Mouse (Mus musculus) spleen, postnatal 4 days (tissue): Measurements from ENCODE around the gene Ece1.

Source experiments
- DNase-seq, 2 experiments: peaks; one replicate each; pipeline ENCODE4 v3.0.0; 2022; ENCODE audit warnings: low spot score in 2 of 2

Ece1 gene

DNA sequence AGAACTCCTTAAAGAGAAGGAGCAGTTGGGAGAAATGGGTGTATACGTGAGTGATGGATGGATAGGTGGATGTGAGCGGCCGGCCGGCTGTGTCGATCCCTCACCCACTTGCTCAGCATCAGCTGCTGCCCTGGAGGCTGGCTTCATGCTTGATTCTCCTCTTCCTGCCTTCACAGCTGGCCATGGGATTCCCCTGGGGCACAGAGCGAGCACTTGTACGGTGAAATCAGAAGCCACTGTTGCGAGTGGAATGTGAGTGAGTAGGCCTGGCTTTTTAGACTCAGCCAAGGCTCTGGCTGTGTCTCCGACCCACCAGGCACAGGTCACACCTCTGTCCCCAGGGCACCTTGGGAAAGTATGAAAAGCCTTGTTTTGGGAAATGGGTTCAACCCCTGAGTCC, 20.6 kb downstream of the Ece1 start:
- DNase-seq = no peak

DNA sequence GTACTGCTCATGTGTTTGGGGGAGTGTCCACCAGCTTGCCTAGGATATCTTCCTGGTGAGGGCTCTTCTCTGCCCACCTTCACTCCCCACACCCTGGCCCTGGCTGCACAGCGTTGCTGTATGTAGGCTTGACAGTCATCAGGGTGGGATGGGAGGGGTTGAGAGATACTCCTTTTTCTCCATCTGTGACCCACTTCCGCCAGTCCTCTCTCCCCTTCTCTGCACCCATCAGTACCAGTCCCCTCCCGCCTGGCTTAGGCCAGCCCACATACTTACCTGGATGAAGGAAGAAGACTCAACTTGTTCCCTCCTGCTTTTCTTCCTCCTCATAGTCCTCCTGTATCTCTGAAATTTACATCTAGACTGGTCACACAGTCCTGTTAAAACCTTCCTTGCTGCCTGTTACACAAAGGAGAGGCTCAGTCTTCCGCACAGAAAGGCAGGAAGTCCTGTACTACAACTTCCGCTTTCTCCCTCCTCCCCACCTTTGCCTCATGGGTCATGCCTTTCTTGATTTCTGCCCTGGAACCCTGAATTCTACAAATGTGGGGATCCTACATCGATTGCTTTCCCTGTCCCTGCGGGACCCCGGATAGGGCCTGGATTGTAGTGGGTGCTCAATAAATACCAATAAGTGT, 21.6 kb downstream of the Ece1 start:
- DNase-seq = no peak

DNA sequence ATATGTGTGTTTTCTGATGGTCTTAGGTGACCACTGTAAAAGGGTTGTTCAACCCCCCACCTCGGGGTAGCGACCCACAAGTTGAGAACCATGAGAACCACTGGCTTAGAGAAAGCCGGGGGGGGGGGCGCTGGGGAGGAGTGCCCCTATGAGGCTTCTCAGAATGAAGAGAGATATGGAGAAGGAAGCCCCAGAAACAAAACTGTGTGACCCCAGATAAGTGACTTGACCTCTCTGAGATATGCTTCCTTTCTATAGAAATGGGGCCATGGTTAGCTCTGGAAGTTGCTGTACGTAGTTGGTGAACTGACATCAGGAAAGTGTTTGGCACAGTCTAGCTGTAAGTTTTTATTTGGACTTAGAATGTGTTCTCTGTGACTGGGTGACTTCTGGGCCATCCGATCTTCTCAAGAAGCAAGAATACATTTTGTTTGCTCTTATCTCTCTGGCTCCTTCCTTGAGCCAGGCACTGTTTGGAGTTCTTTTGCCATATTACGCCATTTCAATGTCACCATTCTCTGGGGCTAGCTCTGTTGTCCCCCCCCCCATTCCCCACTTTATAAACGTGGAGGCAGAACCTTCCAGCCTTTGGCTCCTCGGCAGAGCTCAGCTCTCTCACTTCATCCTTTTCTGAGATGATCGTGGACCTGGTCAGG, 25.4 kb downstream of the Ece1 start:
- no peak for DNase-seq

DNA sequence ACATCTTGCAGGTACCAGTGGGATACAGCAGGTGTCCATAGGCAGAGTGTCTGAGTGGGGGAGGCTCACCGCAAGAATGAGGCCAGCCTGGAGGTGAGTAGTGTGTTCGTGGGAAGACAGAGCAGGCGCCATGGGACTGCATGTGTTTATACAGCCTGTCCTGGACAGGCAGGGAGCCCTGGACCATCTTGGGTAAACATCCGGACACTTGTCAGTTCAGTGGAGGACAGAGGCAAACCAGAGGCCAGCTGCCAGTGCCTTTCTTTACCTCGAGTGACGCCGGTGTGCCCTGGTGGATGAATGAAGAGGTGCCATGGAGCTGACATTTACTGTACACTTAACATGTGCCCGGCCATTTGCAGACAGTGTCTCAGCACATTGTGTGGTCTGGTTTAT, 26.0 kb downstream of the Ece1 start:
- DNase-seq = no peak

DNA sequence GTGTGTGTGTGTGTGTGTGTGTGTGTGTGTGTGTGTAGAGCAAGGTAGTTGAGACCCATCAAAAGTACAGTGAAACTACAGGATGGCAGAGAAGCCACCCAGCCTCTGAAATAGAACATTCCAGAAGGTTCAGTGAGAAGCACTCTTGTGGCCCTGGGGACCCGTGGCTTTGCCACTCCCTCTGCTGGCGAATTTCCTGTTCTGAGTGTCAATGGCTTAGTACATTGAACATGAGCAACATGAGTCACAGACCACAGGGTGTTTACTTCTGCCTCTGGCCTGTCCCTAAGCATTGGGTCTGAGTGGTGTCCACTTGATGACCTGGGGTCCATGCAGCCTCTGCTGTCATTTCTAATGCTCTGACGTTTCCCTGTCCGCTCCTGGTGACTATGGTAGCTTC, 28.6 kb downstream of the Ece1 start:
- peak; percentile 37 to 70 for DNase-seq

DNA sequence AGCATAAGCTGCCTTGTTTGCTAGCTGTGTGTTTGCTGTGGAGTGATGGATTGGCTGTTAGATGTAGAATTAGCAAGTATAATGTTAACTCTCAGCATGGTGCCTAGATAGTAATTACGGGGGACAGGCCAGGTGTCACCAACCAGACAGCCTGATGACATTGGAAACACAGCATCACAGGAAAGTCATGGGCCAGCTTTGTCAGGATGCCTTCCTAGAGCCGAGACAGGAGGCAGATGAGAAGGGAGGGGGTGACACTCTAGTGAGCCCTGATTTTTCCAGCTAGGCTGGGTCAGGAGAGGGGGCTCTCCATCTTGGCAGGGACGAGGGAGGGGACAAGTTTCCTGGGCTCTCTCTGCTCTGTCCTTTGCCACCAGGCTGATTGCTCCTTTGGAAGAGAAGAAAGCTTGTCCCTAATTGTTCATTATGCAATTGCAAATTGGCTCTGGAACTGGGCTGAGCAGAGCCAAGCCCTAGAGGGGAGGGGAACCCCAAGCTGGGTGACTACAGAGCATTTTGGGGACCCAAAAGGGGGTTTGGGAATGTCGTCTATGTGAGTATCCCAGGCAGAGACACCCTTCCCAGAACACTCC, 29.6 kb downstream of the Ece1 start:
- DNase-seq = no peak

DNA sequence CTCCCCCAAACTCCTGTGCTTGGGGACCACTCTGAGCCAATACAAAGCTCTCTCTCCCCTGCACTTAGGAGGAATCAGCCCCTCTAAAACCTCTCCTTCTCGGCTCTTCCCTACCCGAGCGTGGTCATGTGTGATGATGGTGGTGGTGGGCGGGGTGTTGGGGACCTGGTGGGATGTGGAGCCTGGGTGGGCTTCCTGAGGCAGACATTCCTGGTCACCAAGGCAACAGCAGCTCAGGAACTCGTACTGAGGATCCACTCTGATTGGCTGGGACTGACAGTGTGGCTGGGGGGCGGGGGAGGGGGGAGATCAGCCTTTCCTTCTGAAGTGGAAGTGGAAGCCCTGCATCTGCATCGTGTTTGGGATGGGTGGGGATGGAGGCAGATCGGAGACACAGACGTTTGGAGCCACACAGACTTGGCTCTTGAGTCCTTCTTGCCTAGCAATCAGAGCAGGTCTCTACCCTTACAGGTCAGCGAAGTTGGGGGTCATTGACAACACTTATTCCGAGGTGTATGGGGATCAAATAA, 30.7 kb downstream of the Ece1 start:
- no peak for DNase-seq

DNA sequence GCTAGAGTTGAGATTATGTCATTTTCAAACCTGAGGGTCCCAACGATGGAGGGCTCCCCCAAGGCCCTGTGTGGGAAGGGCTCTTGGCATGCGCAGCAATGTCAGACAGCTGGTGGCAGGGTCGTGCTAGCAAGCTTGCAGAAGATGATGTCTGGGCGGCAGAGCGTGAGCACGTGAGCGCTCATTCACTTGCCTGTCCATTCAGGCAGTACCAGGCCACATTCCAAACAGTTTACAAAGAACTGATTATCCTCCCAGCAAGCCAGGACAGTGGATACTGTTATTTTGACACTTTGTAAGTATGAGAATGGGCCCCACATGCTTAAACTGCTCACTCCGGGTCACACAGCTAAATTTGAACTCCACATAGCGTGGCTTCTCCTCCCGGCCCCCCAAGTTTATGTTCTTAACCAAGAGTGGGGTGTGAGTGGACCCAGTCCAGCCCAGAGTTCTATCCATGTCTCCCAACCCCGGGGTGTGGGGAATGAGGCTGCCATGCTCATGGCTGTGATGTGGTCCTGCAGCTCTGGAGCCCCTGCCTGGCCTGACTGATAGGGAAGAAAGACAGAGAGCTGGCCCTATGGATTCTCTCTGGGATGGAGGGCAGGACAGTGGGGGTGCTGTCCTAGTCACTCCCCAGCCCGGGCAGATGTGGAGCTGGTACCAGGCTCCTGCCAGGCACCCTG, 34.7 kb downstream of the Ece1 start:
- DNase-seq = no peak

DNA sequence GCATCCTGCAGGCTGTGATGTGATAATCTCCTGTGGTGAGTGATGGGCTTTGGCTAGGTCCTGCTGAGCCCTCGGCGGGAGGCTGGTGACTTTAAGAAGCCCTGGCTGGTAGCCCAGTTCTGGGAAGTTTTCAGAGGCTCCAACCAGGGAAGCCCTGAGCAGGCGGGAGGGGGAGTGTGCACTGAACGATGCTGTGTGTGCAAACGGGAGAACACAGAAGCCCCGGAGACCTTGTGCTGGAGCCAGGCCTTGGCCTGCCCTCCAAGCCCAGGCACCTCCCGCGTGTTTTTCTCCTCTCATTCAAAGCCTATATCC, 35.2 kb downstream of the Ece1 start:
- no peak for DNase-seq

DNA sequence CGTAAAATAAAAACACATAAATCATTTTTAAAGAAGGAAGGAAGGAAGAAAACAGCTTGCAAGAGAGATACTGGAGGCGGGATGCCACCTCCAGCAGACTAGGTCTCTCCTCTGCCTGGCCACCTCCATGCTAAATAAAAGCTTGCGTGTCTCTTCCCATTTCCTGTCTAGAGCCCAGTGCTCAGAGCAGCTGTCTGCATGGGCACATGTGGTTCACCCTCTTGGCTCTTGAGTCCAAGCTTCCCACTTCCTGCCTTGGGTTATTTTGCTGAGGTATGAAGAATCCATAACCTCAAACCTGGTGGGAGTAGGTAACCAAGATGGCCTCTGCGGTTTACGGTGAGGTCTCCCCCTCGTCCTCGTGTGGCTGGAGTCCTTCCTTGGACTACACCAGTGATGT, 36.5 kb downstream of the Ece1 start:
- no peak for DNase-seq

DNA sequence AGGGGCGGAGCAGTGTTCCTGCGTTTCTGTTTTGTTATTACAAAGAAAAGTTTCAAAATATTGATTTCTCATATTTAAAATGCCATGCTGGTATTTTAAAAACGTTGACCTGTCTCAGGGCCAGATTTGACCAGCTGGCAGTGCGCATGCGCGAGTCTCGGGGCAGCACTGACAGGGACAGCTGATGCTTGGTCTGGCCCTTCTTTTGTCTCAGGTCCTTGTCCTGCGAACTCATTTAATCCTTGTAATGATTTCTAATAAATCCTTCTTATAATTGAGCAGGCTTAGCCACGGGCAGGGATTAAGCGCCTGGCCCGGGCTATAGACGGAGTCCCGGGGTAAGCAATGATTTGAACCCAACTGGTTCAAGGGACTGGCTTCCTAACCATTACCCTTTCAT, 40.2 kb downstream of the Ece1 start:
- no peak for DNase-seq

DNA sequence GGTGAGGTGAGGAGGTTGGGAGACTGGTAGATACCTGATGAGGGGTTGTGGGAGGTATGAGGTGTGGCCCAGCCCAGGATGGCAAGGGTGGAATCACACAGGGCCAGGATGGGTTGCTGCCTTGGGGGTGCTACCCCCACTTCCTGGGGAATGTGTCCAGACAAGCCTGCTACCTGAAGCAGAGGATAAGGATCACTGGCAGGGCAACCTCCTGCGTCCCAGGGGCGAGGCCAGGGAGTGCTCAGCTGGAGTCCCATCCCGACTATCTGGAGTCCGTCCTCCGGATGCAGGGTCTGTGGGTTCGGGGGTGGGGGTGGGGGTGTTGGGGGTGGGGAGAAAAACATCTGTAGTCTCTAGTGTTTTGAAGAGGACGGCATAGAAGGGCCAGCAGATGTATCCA, 40.8 kb downstream of the Ece1 start:
- no peak for DNase-seq

DNA sequence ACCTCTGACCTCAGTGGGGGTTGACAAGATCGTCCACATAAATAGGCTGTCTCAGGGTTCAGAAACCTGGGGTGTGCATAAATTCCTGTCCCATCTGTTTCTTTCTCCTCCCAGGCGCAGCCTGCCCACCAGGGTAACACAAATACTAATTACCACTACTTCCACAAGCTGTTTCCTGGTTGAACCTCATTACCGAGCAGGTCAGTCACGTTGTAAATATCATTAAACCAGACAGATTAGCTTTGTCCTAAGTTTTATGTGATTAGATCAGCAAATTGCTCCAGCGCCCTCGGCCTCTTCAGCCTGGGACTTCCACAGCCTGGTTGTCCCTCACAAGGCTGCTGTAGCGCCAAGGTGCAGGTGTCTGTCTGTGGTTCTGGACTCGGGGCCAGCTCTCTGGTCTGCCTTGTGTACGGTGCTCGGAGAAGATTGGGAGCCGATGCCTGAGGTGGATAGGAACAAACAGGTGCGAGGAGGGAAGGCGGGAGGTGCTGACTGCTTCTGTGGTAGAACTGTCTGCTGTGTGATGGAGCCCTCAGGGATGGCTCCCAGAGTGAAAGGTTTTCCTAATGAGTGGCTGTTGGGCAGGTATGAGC, 43.0 kb downstream of the Ece1 start:
- DNase-seq = no peak

DNA sequence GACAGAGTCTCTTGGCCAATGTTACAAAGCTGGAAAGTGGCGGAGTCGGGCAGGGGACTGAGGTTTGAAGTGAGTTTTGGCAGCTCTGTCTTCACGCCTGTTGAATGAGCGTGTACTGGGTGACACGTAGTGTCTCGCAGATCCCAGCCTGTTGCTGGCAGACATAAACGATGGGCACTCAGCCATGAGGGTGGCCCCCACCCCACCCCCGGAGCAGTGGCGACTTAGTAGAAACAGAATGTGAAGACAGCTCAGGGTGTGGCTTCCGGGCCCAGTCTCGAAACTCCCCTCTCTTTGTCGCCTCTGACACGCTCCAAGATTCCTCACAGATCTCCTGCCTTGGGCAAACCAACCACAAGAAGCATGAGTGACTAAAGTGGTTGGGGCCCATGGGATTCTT, 45.9 kb downstream of the Ece1 start:
- no peak for DNase-seq

DNA sequence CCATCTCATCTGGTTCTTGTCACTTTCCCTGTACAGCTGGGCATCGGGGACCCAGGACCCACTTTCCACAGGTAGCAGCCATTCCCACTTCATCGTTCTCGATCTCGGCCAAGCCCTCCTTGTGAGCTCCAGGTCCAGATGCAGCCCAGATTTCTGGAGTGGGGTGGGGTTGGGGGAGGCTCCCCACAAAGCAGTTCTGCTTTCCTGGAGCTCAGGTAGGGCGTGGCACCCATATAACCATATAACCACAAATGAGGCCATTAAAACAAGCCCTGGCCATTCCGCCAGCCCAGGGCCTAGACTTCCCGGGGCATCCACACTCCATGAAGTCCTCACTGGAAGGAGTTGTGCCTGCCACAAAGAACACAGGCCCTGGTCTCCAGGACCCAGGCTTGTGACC, 46.5 kb downstream of the Ece1 start:
- DNase-seq = no peak

DNA sequence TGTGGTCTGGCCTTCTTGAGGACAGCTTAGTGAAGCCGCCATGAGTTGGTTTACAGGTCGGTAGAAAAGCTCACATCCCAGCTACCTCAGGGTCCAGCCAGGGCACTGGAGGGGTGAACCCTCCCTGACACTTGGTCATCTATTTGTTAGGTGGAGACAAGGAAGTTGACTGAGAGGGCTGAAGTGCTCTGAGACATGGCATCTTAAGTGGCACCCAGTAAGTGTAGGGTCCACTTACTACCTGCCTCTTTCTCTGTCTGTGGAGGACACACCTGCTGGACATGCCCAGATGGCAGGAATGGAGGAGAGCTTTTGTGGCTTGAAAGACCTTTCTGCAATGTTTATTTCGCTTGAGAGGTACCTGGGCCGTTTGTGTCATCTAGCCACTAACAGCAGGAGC, 46.9 kb downstream of the Ece1 start:
- no peak for DNase-seq

DNA sequence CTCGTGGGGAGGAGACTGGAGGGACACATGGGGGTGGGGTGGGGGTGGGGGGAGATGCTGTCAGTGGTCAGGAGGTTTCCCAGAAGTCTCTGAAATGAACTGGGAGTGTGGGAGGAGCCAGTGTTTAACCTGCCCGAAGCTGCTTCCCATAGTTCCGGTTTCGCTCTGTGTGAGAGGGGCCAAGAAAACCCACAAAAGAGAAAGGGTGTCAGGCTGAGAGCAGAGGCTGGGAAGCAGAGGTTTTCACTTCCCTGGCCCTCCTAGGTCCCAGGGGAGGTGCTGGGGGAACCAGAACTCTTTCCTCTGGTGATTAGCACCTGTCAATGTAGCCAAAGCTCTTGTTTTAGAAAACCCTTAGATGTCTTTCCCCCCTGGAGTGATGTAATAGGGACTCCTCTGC, 47.4 kb downstream of the Ece1 start:
- no peak for DNase-seq

DNA sequence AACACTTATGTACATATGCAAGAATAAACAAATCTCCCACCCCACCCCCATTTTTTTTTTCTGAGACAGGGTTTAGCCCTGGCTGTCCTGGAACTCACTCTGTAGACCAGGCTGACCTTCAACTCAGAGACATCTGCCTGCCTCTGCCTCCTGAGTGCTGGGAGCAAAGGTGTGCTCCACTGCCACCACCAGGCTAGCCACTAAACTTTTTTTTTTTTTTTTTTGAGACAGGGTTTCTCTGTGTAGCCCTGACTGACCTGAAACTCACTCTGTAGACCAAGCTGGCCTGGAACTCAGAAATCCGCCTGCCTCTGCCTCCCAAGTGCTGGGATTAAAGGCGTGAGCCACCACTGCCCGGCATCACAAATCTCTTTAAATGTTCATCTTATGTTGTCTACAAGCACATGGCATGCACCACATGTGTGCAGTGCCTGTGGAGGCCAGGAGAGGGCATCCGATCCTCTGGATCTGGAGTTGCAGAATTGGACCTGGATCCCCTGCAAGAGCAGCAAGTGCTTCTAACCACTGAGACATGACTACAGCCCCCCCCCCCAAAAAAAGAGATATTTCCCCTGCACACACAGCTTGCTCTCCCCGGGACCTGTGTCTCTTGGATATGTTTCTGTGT, 48.5 kb downstream of the Ece1 start:
- no peak for DNase-seq

DNA sequence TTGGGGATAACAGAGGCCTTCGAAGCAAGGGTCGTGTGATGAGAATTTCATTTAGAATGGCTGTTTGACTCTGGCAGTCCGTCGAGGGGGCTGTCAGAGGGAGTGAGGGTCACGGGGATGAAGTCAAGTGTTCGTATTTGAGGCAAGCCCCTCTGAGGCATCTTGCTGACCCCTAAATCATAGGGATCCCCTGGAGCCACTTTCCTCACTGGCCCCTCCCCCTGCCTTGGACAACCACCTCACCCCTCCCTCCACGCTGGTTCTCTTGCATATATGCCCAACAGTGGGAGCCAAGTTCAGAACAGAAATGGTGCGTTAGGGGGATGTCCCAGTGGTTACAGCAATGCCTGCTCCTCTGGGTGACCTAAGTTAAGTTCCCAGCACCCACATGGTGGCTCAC, 49.6 kb downstream of the Ece1 start:
- no peak for DNase-seq

DNA sequence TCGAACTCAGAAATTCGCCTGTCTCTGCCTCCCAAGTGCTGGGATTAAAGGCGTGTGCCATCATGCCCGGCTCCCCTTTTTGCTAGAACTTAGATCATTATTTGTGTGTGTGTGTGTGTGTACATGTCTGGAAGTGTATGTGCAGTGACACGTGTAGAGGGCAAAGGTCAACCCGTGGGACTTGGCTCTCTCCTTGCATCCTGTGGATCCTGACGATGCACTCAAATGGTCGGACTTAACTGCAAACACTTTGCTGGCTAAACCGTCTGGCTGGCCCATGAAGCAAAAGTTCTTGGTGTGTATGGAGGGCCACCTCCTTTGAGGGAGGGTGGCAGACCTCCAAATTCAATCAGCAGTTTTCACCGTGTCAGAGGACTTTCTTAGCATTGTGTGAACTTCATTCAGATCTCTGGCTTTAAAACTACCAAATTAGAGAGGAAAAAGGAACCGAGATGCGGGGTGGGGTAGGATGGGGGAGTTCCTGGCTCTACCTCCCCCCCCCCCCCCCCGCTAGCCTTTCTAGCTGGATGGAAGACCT, 50.8 kb downstream of the Ece1 start:
- DNase-seq = no peak

DNA sequence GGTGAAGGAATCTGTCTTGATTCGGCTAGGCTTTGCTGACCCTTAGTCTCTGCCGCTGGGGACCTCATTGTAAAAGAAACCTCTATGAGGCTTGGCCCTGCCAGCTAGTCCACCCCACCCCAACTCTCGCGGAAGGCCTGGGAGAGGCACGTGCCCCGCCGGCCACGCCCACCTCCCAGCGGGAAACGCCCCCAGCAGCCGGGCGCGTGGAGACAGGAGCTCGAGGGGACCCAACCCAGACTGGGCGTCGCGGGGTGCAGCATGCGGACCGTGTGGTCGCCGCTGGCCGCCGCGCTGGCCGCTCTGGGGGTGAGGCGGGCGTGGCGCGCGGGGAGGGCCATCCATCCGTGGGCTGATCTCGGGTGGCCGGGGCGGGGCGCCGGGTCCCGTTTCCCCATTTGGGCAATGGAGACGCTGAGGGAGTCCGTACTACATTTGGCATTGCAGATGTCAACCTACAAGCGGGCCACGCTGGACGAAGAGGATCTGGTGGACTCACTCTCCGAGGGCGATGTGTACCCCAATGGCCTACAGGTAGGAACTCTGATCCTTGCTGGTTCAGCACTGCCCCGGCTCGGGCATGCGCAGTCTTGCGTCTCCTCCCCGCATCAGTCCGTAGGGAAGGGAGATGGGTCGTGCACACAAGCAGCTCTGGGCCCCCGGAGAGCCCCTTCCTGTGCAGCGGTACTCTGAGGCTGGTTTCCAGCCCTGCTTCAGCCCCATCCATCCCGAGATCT, 51.5 kb downstream of the Ece1 start:
- peak; percentile 73 to 86 for DNase-seq
